Mouse (Mus musculus): ENCODE measurements around the gene Lim2. TPM values are rescaled to one million over a fixed set of nuclear protein-coding genes. Genes with fewer than 3 reads are reported as not detected.

Gene Lim2
- total and polyA plus RNA-seq, 3 experiments: not detected

- Histone ChIP-seq H3K36me3 (ENCODE audit: control insufficient read depth, insufficient read depth, low read length) (no peaks in the 10 kb centered on the region), H3K9ac (ENCODE audit: low read depth, low read length) (no peak overlapping the region), H3K4me3 (no peak overlapping the region), H3K79me2 (replicated peaks; ENCODE audit: control insufficient read depth, insufficient read depth, low read length) (no peaks in the 10 kb centered on the region; the same call in 1 of the 2 replicates), H3K4me1 (ENCODE audit: control insufficient read depth, insufficient read depth, low read length) (peaks cover 5% of the 10 kb centered on the region; the same call in 1 of the 2 replicates), H3K27me3 (ENCODE audit: control insufficient read depth, insufficient read depth, low read length) (no peaks in the 10 kb centered on the region), H3K27ac (peak overlapping the region; percentile 60)
- DNase-seq: peak in 1 of 2 experiments; percentile 37
- TF ChIP-seq CTCF (IDR thresholded peaks at IDR 0.05): no peak
- 0 out of 2 replicates have a peak, but pooled peaks have one; percentile 26 for TF ChIP-seq EP300 (IDR thresholded peaks at IDR 0.05; ENCODE audit: insufficient read depth, low read depth, low read length)
- TF ChIP-seq POLR2A (IDR thresholded peaks at IDR 0.05; ENCODE audit: insufficient read depth, low read depth, low read length): 0 out of 2 replicates have a peak, but pooled peaks have one; percentile 17
- WGBS: 50% methylated on average over 3 of the region's 3 CpGs
- intact Hi-C loops (cut with DNase I): loop anchor here (5.0 kb wide), 1 partner anchor 134 kb away; no protein-coding TSS in a partner anchor
Measured at GRCm38 (mm10) chr7:43448246-43448645, 20.8 kb downstream of the Lim2 start.

- peaks cover 11% of the 10 kb centered on the region; the same call in 1 of the 2 replicates for H3K4me1 ChIP-seq (ENCODE audit: control insufficient read depth, insufficient read depth, low read length)
- WGBS: 90% methylated on average over 2 of the region's 2 CpGs
- intact Hi-C loops (cut with DNase I): loop anchor here (5.0 kb wide), 1 partner anchor 132 kb away; no protein-coding TSS in a partner anchor
Measured at GRCm38 (mm10) chr7:43449811-43450210, 22.3 kb downstream of the Lim2 start.

GRCm38 (mm10) chr7:43451726-43452125 is 24.3 kb downstream of the Lim2 start:
- no peak for DNase-seq
- Histone ChIP-seq H3K4me1 (ENCODE audit: control insufficient read depth, insufficient read depth, low read length) (peaks cover 11% of the 10 kb centered on the region; the same call in 1 of the 2 replicates), H3K79me2 (replicated peaks; ENCODE audit: control insufficient read depth, insufficient read depth, low read length) (no peaks in the 10 kb centered on the region; the same call in 1 of the 2 replicates), H3K27me3 (ENCODE audit: control insufficient read depth, insufficient read depth, low read length) (no peaks in the 10 kb centered on the region), H3K27ac (no peak overlapping the region), H3K9ac (ENCODE audit: low read depth, low read length) (no peak overlapping the region), H3K36me3 (ENCODE audit: control insufficient read depth, insufficient read depth, low read length) (0 out of 2 replicates have a peak, but pooled peaks cover 2% of the 10 kb centered on the region), H3K4me3 (no peak overlapping the region)
- 87% methylated on average over 11 of the region's 11 CpGs for WGBS
- no peak for TF ChIP-seq EP300 (IDR thresholded peaks at IDR 0.05; ENCODE audit: insufficient read depth, low read depth, low read length)
- no peak for TF ChIP-seq CTCF (IDR thresholded peaks at IDR 0.05)
- no peak for TF ChIP-seq POLR2A (IDR thresholded peaks at IDR 0.05; ENCODE audit: insufficient read depth, low read depth, low read length)
- intact Hi-C loops (cut with DNase I): no loop called here

More at GRCm38 (mm10) chr7:43449811-43450210, 22.3 kb downstream of the Lim2 start:
- H3K9ac ChIP-seq (ENCODE audit: low read depth, low read length): no peak overlapping the region
- no peaks in the 10 kb centered on the region for H3K27me3 ChIP-seq (ENCODE audit: control insufficient read depth, insufficient read depth, low read length)
- H3K4me3 ChIP-seq: no peak overlapping the region
- no peak for TF ChIP-seq EP300 (IDR thresholded peaks at IDR 0.05; ENCODE audit: insufficient read depth, low read depth, low read length)
- TF ChIP-seq POLR2A (IDR thresholded peaks at IDR 0.05; ENCODE audit: insufficient read depth, low read depth, low read length): no peak
- TF ChIP-seq CTCF (IDR thresholded peaks at IDR 0.05): no peak
- H3K27ac ChIP-seq: no peak overlapping the region
- DNase-seq: no peak
- 0 out of 2 replicates have a peak, but pooled peaks cover 2% of the 10 kb centered on the region for H3K36me3 ChIP-seq (ENCODE audit: control insufficient read depth, insufficient read depth, low read length)
- H3K79me2 ChIP-seq (replicated peaks; ENCODE audit: control insufficient read depth, insufficient read depth, low read length): no peaks in the 10 kb centered on the region; the same call in 1 of the 2 replicates

GRCm38 (mm10) chr7:43452609-43453008 is 25.1 kb downstream of the Lim2 start:
- TF ChIP-seq EP300 (IDR thresholded peaks at IDR 0.05; ENCODE audit: insufficient read depth, low read depth, low read length) (no peak), CTCF (IDR thresholded peaks at IDR 0.05) (peak; percentile 43)
- intact Hi-C loops (cut with DNase I): no loop called here
- no peak for DNase-seq
- WGBS: 50% methylated on average over 4 of the region's 4 CpGs
- Histone ChIP-seq H3K27ac (no peak overlapping the region), H3K27me3 (ENCODE audit: control insufficient read depth, insufficient read depth, low read length) (no peaks in the 10 kb centered on the region), H3K4me1 (ENCODE audit: control insufficient read depth, insufficient read depth, low read length) (peaks cover 11% of the 10 kb centered on the region; the same call in 1 of the 2 replicates), H3K79me2 (replicated peaks; ENCODE audit: control insufficient read depth, insufficient read depth, low read length) (no peaks in the 10 kb centered on the region; the same call in 1 of the 2 replicates), H3K9ac (ENCODE audit: low read depth, low read length) (no peak overlapping the region), H3K4me3 (no peak overlapping the region), H3K36me3 (ENCODE audit: control insufficient read depth, insufficient read depth, low read length) (0 out of 2 replicates have a peak, but pooled peaks cover 2% of the 10 kb centered on the region)

GRCm38 (mm10) chr7:43453599-43454355 is 26.3 kb downstream of the Lim2 start:
- no peaks in the 10 kb centered on the region; the same call in 1 of the 2 replicates for H3K79me2 ChIP-seq (replicated peaks; ENCODE audit: control insufficient read depth, insufficient read depth, low read length)
- no peak for DNase-seq
- no peak overlapping the region for H3K4me3 ChIP-seq
- H3K4me1 ChIP-seq (ENCODE audit: control insufficient read depth, insufficient read depth, low read length): peaks cover 9% of the 10 kb centered on the region; the same call in 1 of the 2 replicates
- no peak for TF ChIP-seq POLR2A (IDR thresholded peaks at IDR 0.05; ENCODE audit: insufficient read depth, low read depth, low read length)
- no peak for TF ChIP-seq CTCF (IDR thresholded peaks at IDR 0.05)
- no peak for TF ChIP-seq EP300 (IDR thresholded peaks at IDR 0.05; ENCODE audit: insufficient read depth, low read depth, low read length)
- 0 out of 2 replicates have a peak, but pooled peaks cover 2% of the 10 kb centered on the region for H3K36me3 ChIP-seq (ENCODE audit: control insufficient read depth, insufficient read depth, low read length)
- intact Hi-C loops (cut with DNase I): no loop called here
- H3K9ac ChIP-seq (ENCODE audit: low read depth, low read length): no peak overlapping the region
- no peak overlapping the region for H3K27ac ChIP-seq
- no peaks in the 10 kb centered on the region for H3K27me3 ChIP-seq (ENCODE audit: control insufficient read depth, insufficient read depth, low read length)
- WGBS: 56% methylated on average over 14 of the region's 14 CpGs

Measured in heart, adult 2 months (tissue).